Mouse (Mus musculus) megakaryocyte, embryonic 14.5 days (primary cell): ENCODE results near the gene Nr0b2. TPM values are rescaled to one million over a fixed set of nuclear protein-coding genes. Genes with fewer than 3 reads are reported as not detected.

Experiments
- H3K27me3 ChIP-seq: replicated peaks from 2 replicates; pipeline ENCODE3; 2012; ENCODE audit warnings: inconsistent platforms
- H3K36me3 ChIP-seq: replicated peaks from 2 replicates; pipeline ENCODE3; 2012; ENCODE audit warnings: low read length, inconsistent platforms, mixed read lengths
- H3K4me1 ChIP-seq: 2 replicates; pipeline ENCODE4 v1.6.1; 2012; ENCODE audit warnings: inconsistent platforms
- H3K4me3 ChIP-seq: replicated peaks from 2 replicates; pipeline ENCODE3; 2012; ENCODE audit warnings: moderate library complexity, mild to moderate bottlenecking, inconsistent platforms
- H3K9me3 ChIP-seq: 2 replicates; pipeline ENCODE4 v1.6.1; 2012; ENCODE audit warnings: inconsistent platforms
- FLI1 ChIP-seq: IDR thresholded peaks from 2 replicates; pipeline ENCODE4 v1.6.1; 2012; ENCODE audit warnings: low read length, inconsistent platforms, mixed read lengths
- GATA1 ChIP-seq: IDR thresholded peaks from 3 replicates; pipeline ENCODE4 v1.6.1; 2012; ENCODE audit warnings: mixed read lengths, low read length, inconsistent platforms, borderline replicate concordance
- polyA plus RNA-seq: library from polyadenylated mRNA; stranded (reverse); fragments of >175 nt; gene quantifications from 2 replicates; pipeline ENCODE4 v1.2.3, GENCODE M21; 2012; ENCODE audit warnings: low replicate concordance; ENCODE audit not compliant: insufficient read depth

Nr0b2 gene
- polyA plus RNA-seq, 1 experiment, result not detected

GRCm38 (mm10) chr4:133521502-133521901 is 31.7 kb upstream of the Nr0b2 start:
- Histone ChIP-seq H3K4me3 (no peak overlapping the region), H3K36me3 (no peaks in the 10 kb centered on the region), H3K4me1 (peaks cover 12% of the 10 kb centered on the region), H3K27me3 (peaks cover 69% of the 10 kb centered on the region), H3K9me3 (peaks cover 3% of the 10 kb centered on the region; the same call in 1 of the 2 replicates)
- TF ChIP-seq FLI1, result no peak
- no peak for TF ChIP-seq GATA1

- no peak for TF ChIP-seq FLI1
- no peak for TF ChIP-seq GATA1
- peaks cover 48% of the 10 kb centered on the region for H3K36me3 ChIP-seq
- H3K4me1 ChIP-seq, result no peaks in the 10 kb centered on the region
- H3K4me3 ChIP-seq, result no peak overlapping the region
- peaks cover 3% of the 10 kb centered on the region; the same call in 1 of the 2 replicates for H3K9me3 ChIP-seq
- peaks cover 16% of the 10 kb centered on the region for H3K27me3 ChIP-seq
Measured at GRCm38 (mm10) chr4:133527788-133528187, 25.4 kb upstream of the Nr0b2 start.

DNA sequence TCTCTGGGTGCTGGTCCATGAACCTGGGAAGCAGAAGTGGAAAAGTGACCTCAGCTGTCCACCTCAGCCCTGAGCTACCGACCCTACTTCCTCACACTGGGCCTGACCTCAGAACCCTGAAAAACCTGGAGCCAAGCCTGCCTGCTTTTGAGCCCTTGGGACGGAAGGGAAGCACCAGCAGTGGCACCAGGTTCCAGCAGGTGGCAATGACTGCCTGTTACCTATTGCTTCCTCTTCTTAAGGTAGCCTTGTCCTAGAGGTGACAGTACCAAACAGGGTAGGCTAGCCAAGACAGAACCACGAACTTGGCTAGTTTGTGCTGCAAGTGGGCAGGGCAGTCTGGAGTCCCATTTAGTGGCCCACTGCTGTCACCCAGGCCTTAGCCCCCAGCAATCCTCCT is 20.4 kb upstream of the Nr0b2 start:
- TF ChIP-seq GATA1, result no peak
- TF ChIP-seq FLI1, result no peak
- Histone ChIP-seq H3K4me1 (peaks cover 12% of the 10 kb centered on the region), H3K36me3 (peaks cover 94% of the 10 kb centered on the region), H3K27me3 (no peaks in the 10 kb centered on the region), H3K4me3 (no peak overlapping the region), H3K9me3 (no peaks in the 10 kb centered on the region)

DNA sequence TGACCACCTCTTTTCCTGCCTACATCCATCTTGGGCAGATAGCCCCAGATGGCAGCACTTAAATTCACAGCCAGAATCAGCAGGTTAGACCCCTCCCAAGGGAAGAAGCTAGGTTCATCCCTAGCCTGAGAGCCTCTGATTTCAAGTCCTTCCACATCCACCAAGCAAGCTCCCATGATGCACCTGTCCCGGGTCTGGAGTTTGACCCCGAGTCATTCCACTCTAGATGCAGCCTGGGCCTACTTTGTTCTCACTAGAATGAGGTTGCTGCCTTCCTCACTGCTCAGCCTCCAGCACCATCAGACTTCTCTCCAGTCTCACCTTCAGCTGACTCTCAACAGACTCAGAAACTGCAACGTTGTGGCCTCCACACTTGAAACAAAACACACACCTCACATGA is 17.1 kb upstream of the Nr0b2 start:
- TF ChIP-seq FLI1 (no peak), GATA1 (no peak)
- no peaks in the 10 kb centered on the region for H3K9me3 ChIP-seq
- peaks cover 17% of the 10 kb centered on the region for H3K4me1 ChIP-seq
- no peak overlapping the region for H3K4me3 ChIP-seq
- H3K27me3 ChIP-seq, result no peaks in the 10 kb centered on the region
- H3K36me3 ChIP-seq, result peaks cover 92% of the 10 kb centered on the region

GRCm38 (mm10) chr4:133536652-133537051 is 16.5 kb upstream of the Nr0b2 start:
- Histone ChIP-seq H3K9me3 (no peaks in the 10 kb centered on the region), H3K27me3 (no peaks in the 10 kb centered on the region), H3K4me3 (no peak overlapping the region), H3K4me1 (peaks cover 22% of the 10 kb centered on the region), H3K36me3 (peaks cover 92% of the 10 kb centered on the region)
- TF ChIP-seq FLI1 (no peak), GATA1 (no peak)

DNA sequence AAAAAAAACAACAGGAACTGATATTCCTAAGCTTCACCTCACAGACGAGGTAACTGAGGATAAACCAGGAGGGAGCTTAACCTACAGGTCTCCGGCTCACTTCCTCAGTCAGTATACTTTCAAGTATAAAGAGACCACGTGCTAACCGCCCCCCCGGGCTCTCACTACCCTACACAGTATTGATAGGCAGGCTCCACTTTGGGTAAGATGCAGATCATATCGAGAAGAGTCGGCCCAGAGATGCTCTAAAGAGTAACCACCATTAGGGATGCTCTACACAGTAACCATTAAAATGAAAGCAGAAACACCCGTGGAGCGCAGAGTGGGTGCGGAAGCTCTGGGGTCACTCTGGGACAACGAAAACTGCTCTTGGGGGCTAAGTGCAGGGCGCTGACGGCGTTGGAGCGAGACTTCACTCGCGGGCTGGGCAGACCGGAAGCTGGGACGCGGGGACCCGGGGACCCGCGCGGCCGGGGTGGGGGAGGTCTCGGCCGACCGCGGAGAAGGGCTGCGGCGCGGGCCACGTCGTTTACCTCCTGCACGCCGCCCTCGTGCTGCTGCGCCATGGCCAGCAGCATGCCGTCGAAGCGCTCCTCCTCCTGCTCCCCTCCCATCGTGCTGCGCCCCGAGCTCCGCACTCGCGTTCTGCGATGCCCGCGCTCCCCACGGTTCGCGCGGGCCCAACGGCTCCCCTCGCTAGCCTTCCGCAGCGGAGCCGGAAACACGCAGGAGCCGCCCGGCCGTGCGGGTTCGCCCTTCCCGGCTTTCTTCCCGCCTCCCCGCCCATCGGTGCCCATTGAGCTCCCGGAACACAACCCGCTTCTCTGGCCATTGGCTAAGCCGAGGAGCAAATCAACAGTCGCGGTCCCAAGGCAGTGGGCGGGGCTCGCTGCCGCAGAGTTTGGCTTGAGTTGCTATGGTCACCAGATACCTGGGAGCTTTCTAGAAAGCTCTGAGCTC is 7.6 kb upstream of the Nr0b2 start, which contains the start of gene Nudc:
Gene Nudc, minus strand, starts transcription at position 725 of the 960 bp plus-strand sequence.
- peaks cover 7% of the 10 kb centered on the region for H3K9me3 ChIP-seq
- H3K36me3 ChIP-seq, result peaks cover 33% of the 10 kb centered on the region
- H3K27me3 ChIP-seq, result no peaks in the 10 kb centered on the region
- peak within 1 kb of the TSS; percentile 99 for H3K4me3 ChIP-seq
- no peak for TF ChIP-seq GATA1
- peak; percentile 27; the same call in 1 of the 2 replicates for TF ChIP-seq FLI1
- H3K4me1 ChIP-seq, result peaks cover 43% of the 10 kb centered on the region

- Histone ChIP-seq H3K4me1 (peaks cover 22% of the 10 kb centered on the region), H3K4me3 (no peak overlapping the region), H3K9me3 (peaks cover 7% of the 10 kb centered on the region), H3K27me3 (peaks cover 18% of the 10 kb centered on the region), H3K36me3 (no peaks in the 10 kb centered on the region)
- no peak for TF ChIP-seq FLI1
- TF ChIP-seq GATA1, result no peak
Measured at GRCm38 (mm10) chr4:133552029-133552428, 1.1 kb upstream of the Nr0b2 start.

GRCm38 (mm10) chr4:133553448-133554330 is 513 bp downstream of the Nr0b2 start:
- TF ChIP-seq FLI1 (no peak), GATA1 (no peak)
- no peaks in the 10 kb centered on the region for H3K36me3 ChIP-seq
- H3K4me3 ChIP-seq, result peak overlapping the region; percentile 64
- peaks cover 26% of the 10 kb centered on the region for H3K4me1 ChIP-seq
- H3K9me3 ChIP-seq, result peaks cover 7% of the 10 kb centered on the region
- H3K27me3 ChIP-seq, result peaks cover 30% of the 10 kb centered on the region

GRCm38 (mm10) chr4:133557041-133557717 is 4.0 kb downstream of the Nr0b2 start:
- Histone ChIP-seq H3K36me3 (no peaks in the 10 kb centered on the region), H3K4me1 (peaks cover 26% of the 10 kb centered on the region), H3K27me3 (peaks cover 38% of the 10 kb centered on the region), H3K9me3 (no peaks in the 10 kb centered on the region), H3K4me3 (no peak overlapping the region)
- TF ChIP-seq GATA1 (no peak), FLI1 (no peak)
